Mouse (Mus musculus) brown adipose tissue, adult 24 weeks (tissue): ENCODE measurements around the gene A730049H05Rik. TPM values are rescaled to one million over a fixed set of nuclear protein-coding genes. Genes with fewer than 3 reads are reported as not detected.

ENCODE experiments used
- H3K27ac ChIP-seq: fragments of 200-500 bp; replicated peaks from 2 replicates; pipeline ENCODE4 v1.5.1; 2012; ENCODE audit warnings: low read depth, mild to moderate bottlenecking, low read length
- H3K4me1 ChIP-seq: fragments of 200-500 bp; 2 replicates; pipeline ENCODE4 v1.6.1; 2012; ENCODE audit warnings: low read length, mixed read lengths; ENCODE audit not compliant: control insufficient read depth, insufficient read depth, insufficient read length
- H3K4me3 ChIP-seq: fragments of 200-500 bp; 2 replicates; pipeline ENCODE4 v1.5.1; 2012; ENCODE audit warnings: low read depth, mild to moderate bottlenecking, low read length, moderate library complexity; ENCODE audit not compliant: insufficient read depth
- polyA plus RNA-seq: library from polyadenylated mRNA; stranded (reverse); fragments of >200 nt; gene quantifications from 2 replicates; pipeline ENCODE4 v1.2.4, GENCODE M21; 2012; ENCODE audit not compliant: missing spikeins, insufficient read depth, insufficient read length

Gene A730049H05Rik
- polyA plus RNA-seq = not detected in 2 replicates

GRCm38 (mm10) chr6:92816311-92816751 is at the start of gene A730049H05Rik:
Gene A730049H05Rik (plus strand): TSS chr6:92816478.
- Histone ChIP-seq H3K4me3 (no peak within 1 kb of the TSS), H3K4me1 (peaks cover 3% of the 10 kb centered on the region), H3K27ac (no peak within 1 kb of the TSS)

- H3K4me3 ChIP-seq = no peak overlapping the region
- H3K4me1 ChIP-seq = no peaks in the 10 kb centered on the region
- H3K27ac ChIP-seq = no peak overlapping the region
Measured at GRCm38 (mm10) chr6:92776356-92776755, 39.9 kb upstream of the A730049H05Rik start.

GRCm38 (mm10) chr6:92779140-92779934 is 36.9 kb upstream of the A730049H05Rik start:
- Histone ChIP-seq H3K4me3 (no peak overlapping the region), H3K4me1 (no peaks in the 10 kb centered on the region), H3K27ac (peak overlapping the region; percentile 35; the same call in 1 of the 2 replicates)

DNA sequence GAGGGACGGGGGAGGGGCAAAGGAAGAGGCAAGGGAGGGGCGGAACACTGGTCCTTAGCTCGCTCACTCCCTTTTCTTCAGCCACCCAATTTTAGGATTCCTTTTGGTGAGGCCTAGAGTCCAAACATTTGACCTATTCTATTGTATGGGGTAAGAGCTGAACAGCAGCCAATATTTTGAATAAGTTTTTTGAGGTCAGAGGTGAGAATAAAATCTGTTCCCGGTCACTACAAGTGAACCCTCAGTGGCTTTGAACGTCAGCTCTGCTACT is 36.4 kb upstream of the A730049H05Rik start:
- H3K27ac ChIP-seq = no peak overlapping the region
- H3K4me1 ChIP-seq = no peaks in the 10 kb centered on the region
- H3K4me3 ChIP-seq = no peak overlapping the region

DNA sequence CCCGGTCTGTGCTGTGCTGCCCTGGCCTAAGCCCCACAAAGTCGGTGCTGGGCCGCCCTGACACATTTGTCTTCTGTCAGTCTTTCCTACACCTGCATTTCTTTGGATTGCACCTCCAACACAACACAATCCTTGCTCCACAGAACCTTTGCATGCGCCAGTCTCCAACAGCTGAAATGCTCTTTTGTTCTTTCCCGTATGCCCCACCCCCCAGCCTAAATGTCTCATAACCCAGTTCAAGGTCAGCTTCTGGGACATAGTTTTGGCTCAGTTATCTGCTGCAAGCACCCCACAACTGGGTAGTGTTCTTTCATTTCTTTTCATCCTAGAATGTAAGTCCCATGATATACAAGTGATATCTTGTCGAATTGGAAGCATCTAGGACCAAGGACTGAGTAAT is 34.8 kb upstream of the A730049H05Rik start:
- Histone ChIP-seq H3K4me1 (no peaks in the 10 kb centered on the region), H3K27ac (no peak overlapping the region), H3K4me3 (no peak overlapping the region)

DNA sequence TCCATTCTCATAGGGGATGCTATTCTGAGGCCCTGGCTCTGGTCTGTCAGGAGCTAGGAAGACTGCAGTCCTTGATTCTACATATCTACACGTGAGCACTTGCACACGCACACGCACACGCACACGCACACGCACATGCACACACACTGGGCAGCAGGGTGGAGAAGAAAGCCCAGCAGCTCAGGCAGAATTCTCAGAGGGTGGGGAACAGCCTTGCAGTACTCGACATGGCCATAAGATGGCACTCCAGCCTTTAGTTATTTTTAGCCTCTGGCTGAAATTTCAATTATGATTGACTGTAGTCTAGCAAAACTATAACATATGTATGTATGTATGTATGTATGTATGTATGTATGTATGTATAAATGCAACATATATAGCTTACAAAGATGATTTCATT is 31.5 kb upstream of the A730049H05Rik start:
- Histone ChIP-seq H3K4me3 (no peak overlapping the region), H3K27ac (no peak overlapping the region), H3K4me1 (no peaks in the 10 kb centered on the region)

DNA sequence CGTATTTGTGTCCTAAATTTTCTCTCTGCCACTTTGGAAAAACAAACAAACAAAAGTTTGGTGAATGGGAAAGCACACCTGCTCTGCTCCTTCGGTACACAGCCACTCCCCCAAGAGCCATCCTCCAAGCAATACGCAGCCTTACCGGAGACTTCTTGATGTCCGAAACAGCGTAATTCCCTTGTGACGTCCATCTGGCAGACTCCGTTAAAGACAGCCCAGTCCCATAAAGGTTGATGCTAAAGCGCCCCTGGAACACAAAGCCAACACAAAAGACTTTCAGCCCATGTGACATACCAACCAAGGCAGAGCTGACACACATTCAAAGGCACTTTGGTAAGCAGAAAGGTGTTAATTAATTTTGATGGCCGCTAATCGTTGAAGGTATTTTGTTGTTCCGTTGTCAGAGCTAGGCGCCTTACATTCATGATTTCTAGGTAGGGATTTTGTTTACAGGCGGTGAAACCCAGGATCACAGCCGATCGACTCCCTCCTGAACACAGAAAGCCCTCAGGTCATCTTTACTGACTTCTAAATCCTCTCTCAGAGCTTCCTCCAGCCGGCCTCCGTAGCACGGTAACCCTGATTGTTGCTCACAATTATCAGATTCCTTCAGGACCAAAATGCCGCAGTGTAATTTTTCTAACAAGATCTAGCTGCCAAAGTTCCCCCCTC is 29.4 kb upstream of the A730049H05Rik start:
- H3K4me3 ChIP-seq = no peak overlapping the region
- no peaks in the 10 kb centered on the region for H3K4me1 ChIP-seq
- no peak overlapping the region for H3K27ac ChIP-seq

DNA sequence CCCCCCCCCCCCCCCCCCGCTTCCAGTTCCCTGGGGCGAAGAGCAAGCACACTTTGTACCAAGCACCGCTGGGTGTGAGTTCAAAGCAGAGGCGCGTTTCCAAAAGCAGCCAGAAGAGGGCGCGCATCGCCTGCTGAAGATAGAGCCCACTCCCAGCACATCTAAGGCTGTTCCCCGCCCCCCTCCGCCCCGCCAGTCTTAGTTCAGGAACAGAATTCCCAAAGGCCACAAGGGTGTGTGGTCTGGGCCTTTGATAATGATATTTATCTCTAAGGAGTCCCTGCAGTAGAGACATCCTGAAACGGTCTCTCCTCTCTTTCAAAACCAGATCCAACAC is 28.9 kb upstream of the A730049H05Rik start:
- no peak overlapping the region for H3K27ac ChIP-seq

GRCm38 (mm10) chr6:92793804-92794203 is 22.5 kb upstream of the A730049H05Rik start:
- no peak overlapping the region for H3K4me3 ChIP-seq
- H3K27ac ChIP-seq = no peak overlapping the region
- H3K4me1 ChIP-seq = no peaks in the 10 kb centered on the region

More for the DNA sequence above, 28.9 kb upstream of the A730049H05Rik start:
- H3K4me1 ChIP-seq = no peaks in the 10 kb centered on the region
- no peak overlapping the region for H3K4me3 ChIP-seq

DNA sequence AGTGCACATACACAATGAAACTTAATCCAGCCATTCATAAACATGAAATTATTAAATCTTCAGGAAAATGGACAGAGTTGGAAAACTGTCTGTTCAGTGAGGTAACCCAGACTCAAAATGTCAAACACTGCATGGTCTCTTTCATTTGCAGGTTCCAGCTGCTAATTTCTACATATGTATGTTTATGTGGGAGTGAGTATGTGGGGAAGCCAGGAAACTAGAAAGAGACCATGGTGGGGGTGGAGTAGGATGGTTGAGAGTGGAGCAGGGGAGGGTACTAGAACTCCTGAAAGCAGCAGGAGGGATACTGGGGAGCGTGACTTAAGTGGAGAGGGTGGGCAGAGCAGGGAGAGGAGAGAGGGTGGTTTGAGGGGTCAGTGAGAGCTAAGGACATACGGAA is 14.8 kb upstream of the A730049H05Rik start:
- Histone ChIP-seq H3K27ac (no peak overlapping the region), H3K4me3 (no peak overlapping the region), H3K4me1 (peaks cover 3% of the 10 kb centered on the region; the same call in 1 of the 2 replicates)

GRCm38 (mm10) chr6:92802421-92802820 is 13.9 kb upstream of the A730049H05Rik start:
- Histone ChIP-seq H3K4me3 (no peak overlapping the region), H3K27ac (no peak overlapping the region), H3K4me1 (peaks cover 3% of the 10 kb centered on the region; the same call in 1 of the 2 replicates)

DNA sequence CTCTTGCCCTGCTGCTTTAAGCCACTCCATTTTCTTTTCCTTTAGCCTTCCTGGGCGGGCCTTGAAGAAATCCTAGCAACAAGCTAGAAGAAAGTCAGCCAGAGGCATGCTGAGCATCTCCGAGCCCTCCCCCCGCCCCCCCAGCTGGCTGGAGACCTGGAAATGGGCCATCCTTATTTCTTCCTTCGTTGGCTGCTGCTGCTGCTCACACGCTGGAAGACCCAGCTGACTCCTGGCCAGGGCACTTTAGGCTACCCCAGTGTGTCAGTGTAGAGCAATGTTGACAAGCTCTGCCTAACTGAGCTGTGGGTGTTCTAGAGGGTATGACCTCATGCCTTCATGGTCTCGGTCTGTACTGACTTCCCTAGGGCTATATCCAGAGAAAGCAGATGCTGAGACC is 13.1 kb upstream of the A730049H05Rik start:
- no peak overlapping the region for H3K27ac ChIP-seq

GRCm38 (mm10) chr6:92804254-92804971 is 11.9 kb upstream of the A730049H05Rik start:
- H3K4me1 ChIP-seq = peaks cover 3% of the 10 kb centered on the region; the same call in 1 of the 2 replicates
- H3K4me3 ChIP-seq = no peak overlapping the region
- H3K27ac ChIP-seq = no peak overlapping the region

More for the DNA sequence above, 13.1 kb upstream of the A730049H05Rik start:
- no peak overlapping the region for H3K4me3 ChIP-seq
- H3K4me1 ChIP-seq = peaks cover 3% of the 10 kb centered on the region; the same call in 1 of the 2 replicates

DNA sequence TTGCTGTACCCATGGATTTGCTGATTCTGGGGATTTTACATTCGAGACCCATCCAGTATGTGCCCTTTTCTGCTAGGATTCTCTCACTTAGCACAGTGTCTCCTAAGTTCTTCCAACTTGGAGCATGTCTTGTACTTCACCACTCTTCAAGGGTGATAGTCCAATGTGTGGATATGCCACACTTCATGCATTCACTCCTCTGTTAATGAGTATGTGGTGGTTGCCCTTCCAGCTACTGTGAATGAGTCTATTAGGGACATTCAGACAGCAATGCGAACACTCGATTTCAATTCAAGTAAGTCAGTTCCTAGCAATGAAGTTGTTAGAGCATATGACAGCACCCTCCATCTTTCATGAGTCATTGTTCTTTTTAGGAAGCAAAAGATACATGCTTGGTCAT is 6.5 kb upstream of the A730049H05Rik start:
- H3K4me1 ChIP-seq = no peaks in the 10 kb centered on the region
- H3K27ac ChIP-seq = no peak overlapping the region
- no peak overlapping the region for H3K4me3 ChIP-seq

DNA sequence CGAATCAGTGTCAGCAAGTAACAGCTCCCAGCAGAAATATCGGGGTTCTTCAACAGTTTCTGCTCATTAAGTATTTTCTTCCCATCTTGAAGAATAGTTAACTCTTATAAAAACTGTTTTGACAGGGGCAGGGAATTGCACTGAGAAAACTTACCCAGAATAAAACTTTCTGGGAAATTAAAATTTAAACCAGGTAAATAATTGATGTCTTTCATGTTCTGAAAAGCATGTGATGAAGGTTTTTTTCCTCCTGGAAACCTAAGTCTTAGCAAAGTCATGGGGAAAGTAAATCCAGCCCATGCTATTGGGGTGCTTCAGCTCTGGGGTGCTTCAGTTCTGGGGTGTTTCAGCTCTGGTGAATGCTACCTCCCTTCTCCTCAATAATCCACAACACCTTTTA is 5.7 kb upstream of the A730049H05Rik start:
- no peak overlapping the region for H3K27ac ChIP-seq
- H3K4me1 ChIP-seq = no peaks in the 10 kb centered on the region
- no peak overlapping the region for H3K4me3 ChIP-seq
